Mouse (Mus musculus) kidney, adult 8-10 months (tissue): ENCODE results near the gene Gsto1.
A peak's percentile ranks its signal among the peaks of the same experiment; 100 is the strongest.

Experiments used
- DNase-seq, 2 experiments: peaks; one replicate each; pipeline ENCODE4 v3.0.0; 2022

Gsto1 gene

GRCm38 (mm10) chr19:47890489-47891130, 35.8 kb downstream of the Gsto1 start:
- DNase-seq, result peak; percentile 53 to 69

GRCm38 (mm10) chr19:47891562-47892312, 37.0 kb downstream of the Gsto1 start:
- DNase-seq, result peak; percentile 51 to 52

DNA sequence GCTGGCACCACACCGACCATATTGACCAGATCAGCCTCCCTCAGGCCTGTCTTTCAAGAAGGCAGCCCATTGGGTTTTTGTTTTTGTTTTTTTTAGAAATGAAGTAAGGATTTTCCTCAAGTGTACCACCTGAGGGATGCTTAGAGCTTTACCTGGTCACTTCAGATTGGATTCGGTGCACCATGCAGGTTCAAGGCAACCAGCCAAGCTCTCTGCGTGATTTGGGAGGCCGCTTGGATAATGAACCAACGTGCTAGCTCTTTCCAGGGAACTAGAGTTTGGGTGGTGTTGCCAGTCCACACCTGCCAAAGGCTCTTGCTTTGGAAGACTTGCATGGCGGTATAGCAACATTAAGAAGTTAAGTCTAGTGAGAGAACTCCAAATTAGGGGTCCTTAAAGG, 38.3 kb downstream of the Gsto1 start:
- DNase-seq, result no peak

GRCm38 (mm10) chr19:47898472-47899079, 43.8 kb downstream of the Gsto1 start:
- DNase-seq, result no peak

GRCm38 (mm10) chr19:47900012-47900411, 45.2 kb downstream of the Gsto1 start:
- DNase-seq, result no peak

- DNase-seq, result no peak
Observed at GRCm38 (mm10) chr19:47900558-47900957, 45.8 kb downstream of the Gsto1 start.

DNA sequence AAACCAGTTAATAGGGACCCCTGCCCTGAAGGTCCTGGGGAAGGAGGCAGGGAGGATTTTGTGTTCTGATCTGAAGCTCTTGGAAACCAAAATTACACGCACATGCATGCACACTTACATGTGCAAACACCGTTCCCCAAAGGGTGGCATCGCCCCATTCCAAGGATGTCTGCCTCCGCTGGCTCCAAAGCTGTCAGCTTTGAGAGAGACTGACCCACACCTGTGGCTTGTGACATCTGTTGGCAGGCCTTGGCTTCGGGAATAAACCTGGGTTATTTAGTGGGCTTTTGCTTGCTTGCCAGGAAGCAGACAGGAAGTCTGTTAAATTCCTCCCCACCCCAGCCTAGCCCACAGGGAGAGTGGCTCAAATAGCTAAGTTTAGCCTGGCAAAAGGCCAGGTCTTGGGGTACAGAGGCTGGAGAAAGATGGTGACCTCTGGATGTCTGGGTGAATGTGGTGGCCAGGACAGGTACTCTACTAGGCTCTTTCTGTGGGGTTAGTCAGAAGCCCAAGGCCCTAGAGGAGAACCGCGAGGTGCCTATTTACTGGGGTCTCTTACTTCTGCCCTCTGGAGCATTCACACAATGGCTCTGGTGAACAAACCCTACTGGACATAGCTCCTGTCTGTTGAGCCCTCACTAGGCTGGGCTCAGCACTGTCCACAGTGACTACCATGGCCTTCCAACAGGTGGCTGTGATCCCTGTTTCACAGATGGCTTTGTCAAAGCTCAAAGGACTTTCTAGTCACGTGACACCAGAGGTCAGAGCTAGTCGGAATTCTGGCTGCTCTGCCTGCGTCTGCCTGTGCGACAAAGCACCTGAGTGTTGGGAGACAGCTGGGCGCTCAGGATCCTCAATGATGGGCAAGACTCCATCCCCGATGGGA, 47.8 kb downstream of the Gsto1 start:
- DNase-seq, result peak; percentile 56 to 73

- DNase-seq, result no peak
Observed at GRCm38 (mm10) chr19:47903679-47904078, 48.9 kb downstream of the Gsto1 start.

GRCm38 (mm10) chr19:47905081-47905480, 50.3 kb downstream of the Gsto1 start:
- DNase-seq, result no peak

DNA sequence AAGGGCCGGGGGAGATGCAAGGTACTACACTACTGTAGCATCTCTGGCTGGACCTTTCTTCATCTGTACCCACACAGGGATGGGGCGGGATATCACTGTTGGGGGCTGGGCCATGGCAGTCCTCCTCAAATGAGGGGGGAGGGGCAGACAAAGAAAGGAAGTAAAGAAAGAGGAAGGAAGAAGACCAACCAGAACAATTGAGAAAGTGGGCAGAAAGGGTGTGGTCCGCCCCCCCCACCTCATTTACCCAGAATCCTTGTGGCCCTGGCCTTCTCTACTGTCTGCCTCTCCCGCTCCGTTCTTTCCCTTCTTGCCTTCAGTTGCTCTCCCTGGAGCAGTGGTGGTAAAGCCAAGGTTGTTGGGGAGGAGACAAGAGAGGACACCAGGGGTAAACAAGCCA, 50.8 kb downstream of the Gsto1 start:
- no peak for DNase-seq

- DNase-seq, result peak; percentile 53 to 56
Observed at GRCm38 (mm10) chr19:47907596-47907995, 52.8 kb downstream of the Gsto1 start.

- DNase-seq, result no peak
Observed at GRCm38 (mm10) chr19:47908961-47909371, 54.2 kb downstream of the Gsto1 start.

DNA sequence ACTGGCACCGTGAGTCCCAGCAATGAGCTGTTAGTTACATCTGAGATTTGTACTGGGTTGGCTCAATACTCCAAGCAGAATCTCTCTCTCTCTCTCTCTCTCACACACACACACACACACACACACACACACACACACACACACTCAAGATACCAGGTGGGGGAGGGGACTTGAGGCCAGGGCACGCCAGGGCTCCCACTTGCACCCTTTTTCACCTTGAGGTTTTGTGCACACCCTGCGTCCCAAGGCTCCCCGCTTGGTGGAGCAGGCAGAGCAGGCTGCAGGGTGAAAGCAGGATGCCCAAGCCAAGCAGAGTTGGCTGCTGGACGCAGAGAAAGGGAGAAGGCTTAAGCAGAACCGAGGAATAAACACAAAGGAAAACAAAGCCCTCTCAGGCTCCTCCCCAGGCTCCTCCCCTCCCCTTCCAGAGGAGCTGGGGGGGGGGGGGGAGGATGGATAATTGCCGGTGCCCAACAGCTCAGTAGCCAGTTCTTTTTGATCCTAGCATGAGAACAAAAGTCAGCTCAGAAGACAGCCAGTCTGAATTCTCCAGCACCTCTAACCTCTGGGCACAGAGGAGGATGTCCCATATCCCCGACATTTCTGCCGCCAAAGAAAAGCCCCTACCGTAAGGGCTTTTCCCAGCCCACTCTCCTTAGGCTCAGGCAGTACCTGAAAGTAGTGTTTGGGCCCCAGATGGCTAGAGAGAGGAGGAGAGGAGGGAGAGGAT, 54.8 kb downstream of the Gsto1 start:
- no peak for DNase-seq

GRCm38 (mm10) chr19:47910117-47910618, 55.4 kb downstream of the Gsto1 start:
- DNase-seq, result no peak

GRCm38 (mm10) chr19:47910751-47911150, 56.0 kb downstream of the Gsto1 start:
- no peak for DNase-seq

DNA sequence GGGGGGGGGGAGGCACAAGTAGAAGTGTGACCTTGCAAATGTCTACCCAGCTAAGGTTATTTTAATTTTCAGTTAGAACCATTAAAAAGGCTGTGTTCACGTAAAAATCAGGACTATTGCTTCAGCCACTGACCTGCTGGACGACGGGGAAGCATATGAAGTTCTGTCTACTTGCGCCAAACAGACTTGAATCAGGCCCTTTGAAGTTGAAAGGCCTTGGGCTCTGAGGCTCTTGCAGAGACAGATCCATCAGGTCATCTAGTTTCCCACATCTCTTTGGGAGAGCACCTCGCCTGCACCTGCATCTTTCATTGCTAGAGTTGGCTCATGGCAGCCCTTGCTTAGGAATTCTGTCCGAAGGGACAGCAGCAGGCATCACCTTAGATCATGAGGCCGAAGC, 58.6 kb downstream of the Gsto1 start:
- DNase-seq, result no peak

- no peak for DNase-seq
Observed at GRCm38 (mm10) chr19:47914191-47914590, 59.4 kb downstream of the Gsto1 start.
